Mouse (Mus musculus): ENCODE results near the gene Ppp1r27.

DNA sequence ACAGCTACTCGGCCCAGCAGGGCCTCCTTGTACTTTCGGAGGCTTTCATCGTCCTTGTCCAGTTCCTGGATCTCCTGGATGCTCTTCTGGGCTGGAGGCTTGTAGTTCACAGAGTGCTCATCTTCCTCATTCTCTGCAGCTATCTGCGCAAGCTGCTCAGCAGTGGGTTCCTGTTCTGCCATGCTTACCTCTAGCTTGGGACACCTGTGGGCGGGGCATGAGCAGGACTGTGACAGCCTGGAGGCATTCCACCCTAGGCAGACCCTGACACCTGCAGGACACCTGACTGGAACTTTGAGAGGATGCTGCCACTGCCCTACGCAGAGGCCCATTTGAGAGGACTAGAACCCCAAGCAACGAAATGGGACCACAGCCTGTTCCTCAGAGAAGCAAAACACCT lies 29.3 kb upstream of the Ppp1r27 start:
- no peak for TF ChIP-seq POLR2A (IDR thresholded peaks at IDR 0.05; ENCODE audit: borderline replicate concordance, insufficient read depth, low read length)
- TF ChIP-seq CTCF (IDR thresholded peaks at IDR 0.05; ENCODE audit: borderline replicate concordance, insufficient read depth, low read depth, low read length), result no peak
